Mouse (Mus musculus) mouse embryonic stem cell (cell line): ENCODE measurements around the gene Ttbk2.

Source experiments
- in situ Hi-C, 2 experiments: fragments of 300-500 bp; cut with MboI; formaldehyde crosslinking; loops; 1 replicate in 1 of 2; 3 replicates in 1 of 2; pipeline ENCODE4 v1.14.3; 2019 to 2020; ENCODE audit warnings: low sequenced_read_pairs in 2 of 2, low pct_unique_long_range_greater_than_20kb in 1 of 2, mixed read lengths in 1 of 2; ENCODE audit not compliant: unreplicated experiment in 1 of 2

Gene Ttbk2

DNA sequence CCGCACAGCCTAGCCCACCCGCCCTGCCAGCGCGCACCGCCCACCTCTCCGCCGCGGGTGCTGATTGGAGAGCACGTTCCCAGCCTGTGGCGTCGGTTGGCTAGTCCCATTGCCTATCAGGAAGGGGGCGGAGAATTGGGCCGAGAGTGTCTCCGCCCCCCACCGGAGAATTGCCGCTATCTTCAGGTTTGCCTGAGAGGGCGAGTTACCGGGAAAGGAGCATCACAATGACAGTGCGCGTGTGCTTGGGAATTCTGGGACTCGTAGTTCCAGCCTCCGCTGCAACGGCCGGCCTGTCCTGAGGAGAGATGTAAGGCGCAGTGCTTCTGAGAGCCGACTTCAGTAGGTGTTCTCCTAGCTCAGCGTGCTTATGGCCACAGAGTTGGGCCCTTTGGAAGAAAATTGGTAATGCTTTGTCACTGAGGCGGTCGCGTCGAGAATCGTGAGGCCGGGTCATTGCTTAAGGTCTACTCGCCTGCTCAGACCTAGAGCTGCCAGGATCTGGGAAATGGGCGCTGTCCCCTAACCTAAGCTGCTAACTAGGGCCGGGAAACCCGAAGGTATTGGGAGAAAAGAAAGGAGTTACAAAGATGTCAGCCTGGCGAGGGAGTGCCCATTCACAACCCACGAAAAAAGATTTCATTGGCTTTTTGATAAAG lies at the start of gene Ttbk2:
Gene Ttbk2, minus strand, starts transcription at position 181 of the 659 bp plus-strand sequence.
- in situ Hi-C loops, result loop anchor here (25.0 kb wide), 1 partner anchor 363 kb away; no protein-coding TSS in a partner anchor

GRCm38 (mm10) chr2:120896361-120896760 lies 46.0 kb upstream of the Ttbk2 start:
- in situ Hi-C loops, result no loop called here

GRCm38 (mm10) chr2:120887601-120888000 lies 37.2 kb upstream of the Ttbk2 start:
- in situ Hi-C loops, result no loop called here

DNA sequence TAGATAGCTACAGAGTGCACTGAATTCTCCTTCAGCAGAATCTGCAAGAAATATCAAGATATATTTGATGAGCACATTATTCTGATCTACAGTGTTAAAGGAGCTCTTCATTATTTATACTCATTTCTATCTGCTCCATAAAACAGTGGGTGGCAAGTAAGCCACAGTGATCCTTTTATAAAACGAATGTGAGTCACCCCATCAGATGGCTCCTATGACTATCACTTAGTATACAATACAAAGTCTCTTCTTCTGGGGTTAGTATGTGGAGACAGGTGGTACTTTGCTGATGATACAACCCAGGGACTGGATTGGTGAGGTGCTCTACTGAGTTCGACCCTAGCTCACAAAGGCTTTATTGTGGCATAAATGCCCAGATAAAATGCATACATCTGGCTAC lies 22.8 kb upstream of the Ttbk2 start:
- in situ Hi-C loops, result loop anchor here (25.0 kb wide), 1 partner anchor 386 kb away; no protein-coding TSS in a partner anchor

- in situ Hi-C loops, result loop anchor here (25.0 kb wide), 1 partner anchor 384 kb away; no protein-coding TSS in a partner anchor
Observed at GRCm38 (mm10) chr2:120871447-120872336, 21.3 kb upstream of the Ttbk2 start.

DNA sequence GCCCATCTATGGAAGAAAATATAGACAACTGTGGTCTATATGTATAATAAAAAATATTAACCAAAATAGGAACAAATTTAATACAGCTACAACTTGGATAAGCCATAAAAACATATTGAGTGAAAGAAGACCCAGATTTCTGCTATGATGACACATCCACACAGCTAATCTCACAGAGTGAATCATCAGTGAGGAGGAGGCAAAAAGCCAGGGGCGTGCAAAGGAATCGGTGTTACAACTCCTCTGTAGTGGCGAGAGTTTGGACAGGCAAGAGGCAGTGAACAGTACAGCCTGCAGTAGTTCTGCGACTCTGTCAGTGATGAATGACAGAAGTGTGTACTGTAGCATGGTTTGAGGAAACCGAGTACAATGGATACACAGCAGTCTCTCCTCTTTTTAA lies 16.9 kb upstream of the Ttbk2 start:
- in situ Hi-C loops, result loop anchor here (25.0 kb wide), 1 partner anchor 380 kb away; no protein-coding TSS in a partner anchor

DNA sequence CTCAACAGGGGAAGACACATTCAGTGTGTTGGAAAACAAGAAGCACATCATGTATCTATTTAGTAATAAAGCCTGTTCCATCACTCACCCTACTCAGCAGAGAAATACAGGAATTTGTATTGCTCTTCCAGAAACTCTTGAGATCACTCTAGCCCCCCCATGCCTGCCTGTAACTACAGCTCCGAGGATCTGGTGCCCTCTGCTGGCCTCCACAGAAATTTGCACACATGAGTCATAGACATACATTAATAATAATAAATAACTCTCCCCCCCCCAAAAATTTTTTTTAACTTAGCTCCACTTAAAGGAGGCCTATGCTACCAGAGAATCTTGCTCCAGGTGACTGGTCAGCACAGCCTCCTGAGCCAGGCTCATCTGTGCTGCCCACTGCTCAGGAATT lies 16.2 kb upstream of the Ttbk2 start:
- in situ Hi-C loops, result loop anchor here (25.0 kb wide), 1 partner anchor 379 kb away; no protein-coding TSS in a partner anchor

DNA sequence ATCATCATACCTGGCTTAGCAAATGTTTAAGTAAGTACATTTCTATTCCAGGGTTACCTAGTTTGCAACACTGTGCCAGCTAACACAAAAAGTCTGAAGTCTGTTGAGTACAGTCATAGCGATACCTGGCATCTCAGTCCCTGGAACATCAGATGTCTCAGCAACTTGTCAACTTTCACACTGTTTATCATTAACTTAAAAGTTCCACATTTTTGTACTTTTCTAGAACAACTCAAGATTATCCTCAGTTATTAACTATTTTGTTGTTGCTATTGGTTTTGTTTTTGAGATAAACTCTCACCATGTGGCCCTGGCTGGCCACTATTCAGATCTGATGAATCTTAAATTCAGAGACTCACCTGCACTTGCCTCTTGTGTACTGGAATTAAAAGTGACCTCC lies 13.0 kb upstream of the Ttbk2 start:
- in situ Hi-C loops, result loop anchor here (25.0 kb wide), 1 partner anchor 376 kb away; no protein-coding TSS in a partner anchor

DNA sequence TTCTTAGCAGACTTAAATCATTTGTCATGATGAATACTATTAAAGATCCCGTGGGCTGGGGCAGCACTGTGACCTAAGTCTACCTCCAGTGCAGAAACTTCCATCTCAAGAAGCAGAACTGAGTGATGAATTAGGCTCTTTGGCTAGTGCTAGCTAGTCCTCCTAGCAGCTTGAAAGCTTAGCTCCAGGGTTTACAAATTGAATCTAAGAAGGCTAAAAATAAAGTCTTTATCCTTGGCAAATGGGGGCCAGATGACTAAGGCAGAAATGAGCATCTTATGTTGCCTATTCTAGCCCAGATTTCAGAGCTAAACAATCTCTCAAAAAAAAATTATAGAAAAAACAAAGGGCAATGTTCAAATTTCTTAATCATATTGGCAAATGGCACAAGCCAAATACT lies 10.3 kb upstream of the Ttbk2 start:
- in situ Hi-C loops, result loop anchor here (25.0 kb wide), 1 partner anchor 373 kb away; no protein-coding TSS in a partner anchor

GRCm38 (mm10) chr2:120858131-120858530 lies 7.7 kb upstream of the Ttbk2 start:
- in situ Hi-C loops, result loop anchor here (25.0 kb wide), 1 partner anchor 371 kb away; no protein-coding TSS in a partner anchor

DNA sequence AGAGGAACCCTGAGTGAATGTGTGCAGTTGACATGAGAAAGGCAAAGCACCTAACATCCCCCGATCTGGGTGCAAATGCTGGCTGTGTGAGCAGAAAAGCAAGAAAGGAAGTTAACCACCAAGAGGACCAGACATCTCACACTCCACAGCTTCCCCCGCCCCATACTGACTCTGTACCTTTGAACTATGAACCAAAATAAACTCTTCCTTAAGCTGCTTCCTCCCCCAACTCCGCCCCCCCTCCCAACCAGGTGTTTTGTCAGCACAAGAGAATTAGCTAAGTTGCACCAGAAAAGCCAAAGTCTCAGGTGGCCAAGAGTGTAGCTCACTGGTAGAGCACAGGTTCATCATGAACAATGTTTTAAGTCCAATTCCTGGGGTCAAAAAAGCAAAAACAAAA lies 2.7 kb upstream of the Ttbk2 start:
- in situ Hi-C loops, result loop anchor here (25.0 kb wide), 1 partner anchor 366 kb away; no protein-coding TSS in a partner anchor

GRCm38 (mm10) chr2:120852626-120853025 lies 2.2 kb upstream of the Ttbk2 start:
- in situ Hi-C loops, result loop anchor here (25.0 kb wide), 1 partner anchor 365 kb away; no protein-coding TSS in a partner anchor

- in situ Hi-C loops, result loop anchor here (25.0 kb wide), 1 partner anchor 362 kb away; no protein-coding TSS in a partner anchor
Observed at GRCm38 (mm10) chr2:120849449-120850423, 668 bp downstream of the Ttbk2 start, which contains the start of gene Cdan1. Cdan1 (minus strand) TSS chr2:120850128.

GRCm38 (mm10) chr2:120845280-120845679 lies 5.1 kb downstream of the Ttbk2 start:
- in situ Hi-C loops, result no loop called here

DNA sequence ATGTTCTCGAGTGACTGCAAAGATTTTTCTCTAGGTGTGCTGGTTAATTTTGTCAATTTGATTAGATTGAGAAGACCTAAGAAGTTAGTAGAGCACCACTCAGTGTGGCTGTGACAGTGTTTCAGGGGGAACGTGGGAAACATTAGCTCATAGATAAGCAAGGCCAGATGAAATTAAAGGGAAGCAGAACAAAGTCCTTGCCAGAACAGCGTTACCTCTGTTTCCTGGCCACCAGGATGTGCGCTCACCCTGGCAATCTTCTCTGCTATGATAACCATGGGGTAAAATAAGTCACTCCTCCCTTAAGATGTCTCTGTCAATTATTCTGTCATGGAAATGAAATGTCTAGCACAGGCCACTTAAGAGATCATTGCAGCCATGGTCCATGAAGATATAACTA lies 6.4 kb downstream of the Ttbk2 start:
- in situ Hi-C loops, result no loop called here

- in situ Hi-C loops, result no loop called here
Observed at GRCm38 (mm10) chr2:120841211-120841610, 9.2 kb downstream of the Ttbk2 start.

DNA sequence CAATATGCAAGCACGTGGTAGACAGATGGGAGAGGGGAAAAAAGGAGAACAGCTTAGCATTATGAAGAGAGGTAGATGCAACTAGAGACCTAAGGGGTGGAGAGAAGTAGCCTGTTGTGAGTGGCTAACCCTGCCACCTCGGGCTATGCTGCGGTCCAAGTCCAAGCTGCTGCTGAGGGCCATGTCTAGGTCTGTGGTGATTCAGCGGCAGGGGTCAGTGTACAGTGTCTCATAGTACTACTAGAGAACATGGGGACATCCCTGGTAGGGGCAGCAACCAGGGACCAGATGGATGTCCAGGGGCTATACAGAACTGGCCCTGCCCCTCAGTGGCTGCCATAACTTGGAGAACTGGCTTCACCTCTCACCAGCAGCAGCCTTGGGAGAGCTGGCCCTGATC lies 15.2 kb downstream of the Ttbk2 start:
- in situ Hi-C loops, result no loop called here
